Mouse (Mus musculus): ENCODE data around the gene Mroh2a.

DNA sequence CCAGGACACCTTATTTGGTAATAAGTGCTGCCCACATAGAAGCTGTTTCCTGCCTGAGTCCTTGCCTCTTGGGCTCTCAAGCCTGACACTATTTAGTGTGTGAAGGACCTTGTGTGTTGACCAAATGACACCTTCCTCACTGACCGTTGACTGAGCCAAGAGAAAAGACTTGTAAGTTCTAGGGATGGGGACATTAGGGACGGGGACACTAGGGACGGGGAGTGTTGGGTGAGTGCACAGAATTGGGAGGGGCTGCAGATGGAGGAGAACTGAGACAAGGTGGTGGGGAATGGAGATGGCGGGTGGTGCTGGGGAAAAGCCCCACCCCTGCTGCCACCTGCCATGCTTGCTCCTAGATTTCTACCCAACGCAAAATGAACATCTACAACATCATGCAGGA lies 3.2 kb downstream of the Mroh2a start:
- TF ChIP-seq POLR2A (IDR thresholded peaks at IDR 0.05; ENCODE audit: low read depth, low read length), result no peak
- TF ChIP-seq CTCF (conservative IDR thresholded peaks at IDR 0.05; ENCODE audit: insufficient read depth, insufficient read length, low read depth, low read length), result no peak

All from kidney, adult 2 months (tissue).